Mouse (Mus musculus) C2C12 (cell line): Measurements from ENCODE around the gene Bcor.

Experiments
- CTCF ChIP-seq: IDR thresholded peaks from one replicate; pipeline ENCODE4 v1.5.1; 2011; ENCODE audit not compliant: control insufficient read depth, insufficient read depth, insufficient read length
- MYOG ChIP-seq: IDR thresholded peaks from one replicate; pipeline ENCODE4 v1.6.1; 2011; ENCODE audit not compliant: control insufficient read depth, insufficient read length; ENCODE audit errors: extremely low read depth

DNA sequence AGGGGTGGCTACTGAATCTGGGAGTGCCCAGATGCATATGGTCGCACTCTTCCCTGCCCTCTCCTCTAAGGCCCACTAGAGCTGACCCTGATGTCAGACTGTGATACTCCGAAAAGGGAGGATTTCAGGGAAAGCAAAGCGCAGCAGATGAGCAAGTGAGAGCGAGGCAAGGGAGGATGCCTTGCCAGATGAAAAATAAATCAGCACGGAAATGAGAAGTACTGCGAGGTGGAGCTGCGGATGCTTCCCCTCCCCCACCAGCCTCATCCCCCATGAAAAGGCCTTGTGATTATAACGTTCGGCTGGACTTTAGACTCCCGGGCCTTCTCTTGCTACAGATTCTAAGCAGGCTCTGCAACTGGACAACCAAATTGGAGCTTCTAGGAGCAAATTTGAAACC is 76.5 kb downstream of the Bcor start:
- TF ChIP-seq CTCF (no peak), MYOG (no peak)
